Mouse (Mus musculus) cortical plate, adult 2 months (tissue): ENCODE data around the gene Gltpd2. TPM values are rescaled to one million over a fixed set of nuclear protein-coding genes. Genes with fewer than 3 reads are reported as not detected.

Experiments used
- H3K27ac ChIP-seq: fragments of 200-500 bp; 2 replicates; pipeline ENCODE4 v1.5.1; 2012; ENCODE audit warnings: low read length, control low read depth, inconsistent platforms; ENCODE audit not compliant: insufficient read depth
- H3K4me1 ChIP-seq: fragments of 200-500 bp; 2 replicates; pipeline ENCODE4 v1.6.1; 2011; ENCODE audit warnings: low read length; ENCODE audit not compliant: control insufficient read depth, insufficient read depth
- H3K4me3 ChIP-seq: fragments of 200-500 bp; 2 replicates; pipeline ENCODE4 v1.5.1; 2011; ENCODE audit warnings: mild to moderate bottlenecking, low read length, control low read depth; ENCODE audit not compliant: insufficient read depth
- CTCF ChIP-seq: fragments of 200-500 bp; IDR thresholded peaks from 2 replicates; pipeline ENCODE4 v1.5.1; 2011; ENCODE audit warnings: mild to moderate bottlenecking, control low read depth, low read length; ENCODE audit not compliant: insufficient read depth; ENCODE audit errors: extremely low read depth
- POLR2A ChIP-seq: fragments of 200-500 bp; IDR thresholded peaks from 2 replicates; pipeline ENCODE4 v1.6.1; 2011; ENCODE audit warnings: mild to moderate bottlenecking, low read length, control low read depth; ENCODE audit not compliant: insufficient read depth; ENCODE audit errors: extremely low read depth
- polyA plus RNA-seq: library from polyadenylated mRNA; depleted of rRNA; stranded (reverse); fragments of >200 nt; gene quantifications from 2 replicates; pipeline ENCODE4 v1.2.3, GENCODE M21; 2012

Gene Gltpd2
- polyA plus RNA-seq, 1 experiment = not detected

DNA sequence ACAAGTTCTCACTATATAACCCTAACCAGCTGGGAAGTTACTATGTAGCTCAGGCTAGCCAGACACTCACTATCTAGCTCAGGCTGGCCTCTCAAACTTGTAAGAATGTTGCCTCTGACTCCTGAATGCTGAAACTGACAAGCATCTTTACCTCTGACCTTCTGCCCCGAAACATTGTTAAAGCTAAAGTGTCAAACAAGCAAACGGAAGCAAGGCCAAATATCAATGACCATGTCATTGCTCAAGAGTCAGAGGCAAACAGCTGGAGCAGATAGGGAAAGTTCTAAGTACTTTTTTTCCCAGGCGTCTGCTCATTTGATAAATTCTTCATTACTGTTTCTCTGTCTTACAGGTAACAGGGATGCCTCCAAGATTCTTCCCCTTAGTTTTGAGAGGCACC, 17.0 kb upstream of the Gltpd2 start:
- no peaks in the 10 kb centered on the region for H3K4me1 ChIP-seq
- H3K27ac ChIP-seq = no peak overlapping the region
- no peak overlapping the region for H3K4me3 ChIP-seq
- TF ChIP-seq CTCF (no peak), POLR2A (no peak)

DNA sequence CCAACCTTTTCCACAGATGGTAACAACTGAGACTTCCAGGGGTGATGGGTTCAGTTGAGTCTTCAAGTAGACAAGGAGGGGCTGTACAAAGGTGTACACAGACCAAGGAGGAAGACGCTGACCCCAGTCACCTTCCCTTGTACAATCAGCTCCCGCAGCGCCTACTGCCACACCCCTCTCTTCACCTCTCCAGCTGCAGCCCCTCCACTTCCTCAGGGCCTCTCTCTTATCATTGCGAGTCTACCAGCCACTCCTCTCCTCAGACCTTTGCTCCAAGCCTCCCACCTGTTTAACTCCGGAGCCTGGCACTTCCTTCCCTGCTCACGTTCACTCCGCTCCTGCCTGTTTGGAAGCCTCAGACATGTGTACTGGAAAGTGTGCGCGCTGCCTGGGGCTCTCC, 14.0 kb upstream of the Gltpd2 start, which contains the start of gene Tm4sf5:
Tm4sf5 (plus strand) TSS at position 275 of the 400 bp plus-strand sequence.
- H3K4me1 ChIP-seq = no peaks in the 10 kb centered on the region
- TF ChIP-seq POLR2A = no peak
- no peak for TF ChIP-seq CTCF
- H3K27ac ChIP-seq = no peak within 1 kb of the TSS
- no peak within 1 kb of the TSS for H3K4me3 ChIP-seq

- H3K27ac ChIP-seq = no peak overlapping the region
- H3K4me3 ChIP-seq = no peak overlapping the region
- no peak for TF ChIP-seq POLR2A
- peak; percentile 63 for TF ChIP-seq CTCF
- H3K4me1 ChIP-seq = no peaks in the 10 kb centered on the region
Measured at GRCm38 (mm10) chr11:70506385-70506784, 12.6 kb upstream of the Gltpd2 start.

GRCm38 (mm10) chr11:70506962-70507515, 12.0 kb upstream of the Gltpd2 start:
- no peak overlapping the region for H3K4me3 ChIP-seq
- no peaks in the 10 kb centered on the region for H3K4me1 ChIP-seq
- H3K27ac ChIP-seq = no peak overlapping the region
- TF ChIP-seq CTCF (no peak), POLR2A (no peak)

DNA sequence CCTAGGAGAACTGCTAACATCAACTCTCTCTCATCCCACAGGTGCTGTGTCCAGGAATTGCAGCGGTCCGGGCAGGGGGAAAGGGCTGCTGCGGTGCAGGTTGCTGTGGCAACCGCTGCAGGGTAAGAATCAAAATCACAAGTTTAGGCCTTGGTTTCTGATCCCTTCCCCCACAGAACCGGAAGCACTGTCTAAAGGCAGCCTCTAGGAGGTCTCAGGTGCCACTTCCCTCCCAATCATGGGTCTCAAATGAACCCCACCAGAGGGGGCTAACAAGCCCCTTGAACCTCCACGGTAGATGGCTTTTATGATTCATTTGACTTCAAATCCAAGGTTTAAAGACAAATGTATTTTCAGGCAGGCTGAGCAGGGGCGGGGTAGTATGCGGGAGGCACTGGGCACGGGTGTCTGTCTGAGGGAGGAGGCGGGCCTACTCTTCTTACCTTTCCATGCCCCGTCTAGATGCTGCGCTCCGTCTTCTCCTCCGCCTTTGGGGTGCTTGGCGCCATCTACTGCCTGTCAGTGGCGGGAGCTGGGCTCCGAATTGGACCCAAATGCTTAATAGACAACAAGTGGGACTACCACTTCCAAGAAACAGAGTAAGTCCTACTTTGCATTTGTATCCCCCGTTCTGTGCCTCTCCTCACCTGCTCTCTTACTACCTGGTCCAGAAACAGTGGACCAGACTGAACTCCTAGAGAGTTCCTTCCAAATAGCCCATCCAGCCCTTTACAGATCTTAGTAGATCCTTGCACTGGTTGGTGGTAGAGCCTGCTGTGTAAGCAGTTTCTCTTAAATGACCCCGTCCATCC, 9.0 kb upstream of the Gltpd2 start:
- Histone ChIP-seq H3K4me1 (no peaks in the 10 kb centered on the region), H3K4me3 (no peak overlapping the region), H3K27ac (no peak overlapping the region)
- TF ChIP-seq CTCF (peak; percentile 64), POLR2A (no peak)

GRCm38 (mm10) chr11:70511242-70511641, 7.8 kb upstream of the Gltpd2 start:
- Histone ChIP-seq H3K27ac (no peak overlapping the region), H3K4me1 (no peaks in the 10 kb centered on the region), H3K4me3 (no peak overlapping the region)
- no peak for TF ChIP-seq POLR2A
- no peak for TF ChIP-seq CTCF

- Histone ChIP-seq H3K27ac (no peak overlapping the region), H3K4me1 (no peaks in the 10 kb centered on the region), H3K4me3 (no peak overlapping the region)
- TF ChIP-seq POLR2A (no peak), CTCF (no peak)
Measured at GRCm38 (mm10) chr11:70511825-70512224, 7.2 kb upstream of the Gltpd2 start.

GRCm38 (mm10) chr11:70512709-70513342, 6.2 kb upstream of the Gltpd2 start:
- no peaks in the 10 kb centered on the region for H3K4me1 ChIP-seq
- H3K4me3 ChIP-seq = no peak overlapping the region
- no peak for TF ChIP-seq CTCF
- no peak for TF ChIP-seq POLR2A
- H3K27ac ChIP-seq = no peak overlapping the region

- TF ChIP-seq POLR2A (no peak), CTCF (no peak)
- Histone ChIP-seq H3K27ac (no peak overlapping the region), H3K4me3 (no peak overlapping the region), H3K4me1 (no peaks in the 10 kb centered on the region)
Measured at GRCm38 (mm10) chr11:70513520-70513919, 5.5 kb upstream of the Gltpd2 start.

- Histone ChIP-seq H3K27ac (no peak within 1 kb of the TSS), H3K4me3 (no peak within 1 kb of the TSS), H3K4me1 (no peaks in the 10 kb centered on the region)
- TF ChIP-seq CTCF = no peak
- TF ChIP-seq POLR2A = no peak
Measured at GRCm38 (mm10) chr11:70514288-70514687, 4.7 kb upstream of the Gltpd2 start, which contains the start of gene Vmo1. Gene Vmo1, minus strand, starts transcription at chr11:70514616.
